Comparison of ENCODE assay signal across 16 mouse cellular contexts in genomic region chrX:49154280-49154679, GRCm38 (mm10).
"Had no signal": no experiment of that assay in that cellular context is flagged by ENCODE, and none has a peak within 500 bp of the region (broad histone marks: within the 10 kb centered on the region; RNA-seq: fewer than 3 reads in every experiment).

No protein-coding gene starts in this region.

- H3K4me2 ChIP-seq: liver, embryonic 11.5 days; liver, embryonic 13.5 days; liver, embryonic 15.5 days; midbrain, embryonic 11.5 days; midbrain, embryonic 13.5 days; midbrain, embryonic 15.5 days; neural tube, embryonic 12.5 days; stomach, embryonic 15.5 days had no signal

- H3K9ac ChIP-seq: liver, embryonic 13.5 days; liver, embryonic 15.5 days; liver, postnatal 0 days; midbrain, embryonic 13.5 days; midbrain, embryonic 15.5 days; neural tube, embryonic 12.5 days; stomach, embryonic 15.5 days had no signal

- ATAC-seq: liver, postnatal 0 days; midbrain, embryonic 13.5 days; midbrain, embryonic 15.5 days had no signal

- H3K9me3 ChIP-seq: liver, embryonic 13.5 days; liver, embryonic 15.5 days; megakaryocyte, embryonic 14.5 days; midbrain, embryonic 13.5 days; midbrain, embryonic 15.5 days; neural tube, embryonic 12.5 days; stomach, embryonic 15.5 days had no signal

- H3K27ac ChIP-seq: liver, embryonic 13.5 days; liver, embryonic 15.5 days; macrophage; midbrain, embryonic 13.5 days; midbrain, embryonic 15.5 days; neural tube, embryonic 12.5 days; stomach, embryonic 15.5 days had no signal

- H3K4me1 ChIP-seq: liver, embryonic 13.5 days; liver, embryonic 15.5 days; megakaryocyte, embryonic 14.5 days; midbrain, embryonic 13.5 days; midbrain, embryonic 15.5 days; neural tube, embryonic 12.5 days; stomach, embryonic 15.5 days had no signal

- H3K4me3 ChIP-seq: liver, embryonic 13.5 days; liver, embryonic 15.5 days; megakaryocyte, embryonic 14.5 days; midbrain, embryonic 13.5 days; midbrain, embryonic 15.5 days; neural tube, embryonic 12.5 days; stomach, embryonic 15.5 days had no signal

- H3K27me3 ChIP-seq: liver, embryonic 13.5 days; liver, embryonic 15.5 days; midbrain, embryonic 13.5 days; midbrain, embryonic 15.5 days; neural tube, embryonic 12.5 days; stomach, embryonic 15.5 days had no signal

- DNase-seq: liver; liver, embryonic 13.5 days; liver, postnatal 0 days; right cerebral cortex, postnatal 14 days; thymus, adult 18-20 months; thymus, postnatal 25 days; thymus, postnatal 4 days had no signal

- H3K36me3 ChIP-seq: liver, embryonic 13.5 days; liver, embryonic 15.5 days; midbrain, embryonic 13.5 days; midbrain, embryonic 15.5 days; neural tube, embryonic 12.5 days; stomach, embryonic 15.5 days had no signal
